Mouse (Mus musculus): Measurements from ENCODE around the gene Syt6.

GRCm38 (mm10) chr3:103620101-103620500 lies 45.1 kb downstream of the Syt6 start:
- no peak for TF ChIP-seq CTCF (IDR thresholded peaks at IDR 0.05; ENCODE audit: low read depth, low read length)
- TF ChIP-seq GATA1 (IDR thresholded peaks at IDR 0.05; ENCODE audit: borderline replicate concordance, low read length), result no peak

All from G1E (cell line).